Mouse (Mus musculus) frontal cortex, postnatal 14 days (tissue): Measurements from ENCODE around the gene Ick.
A peak's percentile ranks its signal among the peaks of the same experiment; 100 is the strongest.

Source experiments
- DNase-seq, 2 experiments: peaks; one replicate each; pipeline ENCODE4 v3.0.0; 2022; ENCODE audit warnings: low spot score in 2 of 2

Ick gene

DNA sequence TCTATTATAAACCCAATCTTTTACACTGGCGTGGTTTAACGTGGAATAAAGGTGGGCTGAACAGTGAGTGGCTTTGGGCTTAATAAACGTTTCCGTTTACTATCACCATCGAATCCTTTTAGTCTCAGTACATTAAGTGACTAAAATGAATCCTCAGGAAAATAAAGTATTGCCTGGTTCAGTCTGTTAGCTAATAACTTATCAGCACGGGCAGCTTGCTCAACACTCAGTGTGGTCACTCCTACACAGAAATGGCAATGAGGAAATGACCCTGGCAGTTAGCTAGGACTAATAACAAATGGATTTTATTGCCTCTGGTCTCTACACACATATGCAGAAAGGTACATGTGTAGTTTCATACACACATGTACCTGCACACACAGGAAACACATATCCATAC lies 4.0 kb upstream of the Ick start:
- DNase-seq, result no peak

DNA sequence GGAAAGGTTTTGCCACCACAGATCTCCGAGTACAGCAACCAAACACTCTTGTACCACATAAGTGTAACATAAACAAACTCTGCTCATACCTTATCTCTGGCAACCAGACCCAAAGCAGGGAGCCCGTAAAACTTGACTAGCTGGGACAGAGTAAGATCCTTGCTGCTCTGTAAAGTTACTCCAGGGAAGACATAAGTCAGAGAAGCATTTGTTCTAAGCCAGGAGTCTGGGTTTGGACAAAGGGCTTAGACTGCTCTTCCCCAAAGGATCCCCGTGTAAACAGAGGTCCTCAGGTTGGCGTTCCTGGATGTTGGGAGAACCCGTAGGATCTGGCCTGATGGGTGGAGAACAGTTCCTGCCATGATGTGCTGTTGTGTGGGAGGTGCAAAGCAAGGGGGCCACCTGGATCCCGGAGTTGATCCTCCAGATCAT lies 3.5 kb upstream of the Ick start:
- DNase-seq, result no peak

DNA sequence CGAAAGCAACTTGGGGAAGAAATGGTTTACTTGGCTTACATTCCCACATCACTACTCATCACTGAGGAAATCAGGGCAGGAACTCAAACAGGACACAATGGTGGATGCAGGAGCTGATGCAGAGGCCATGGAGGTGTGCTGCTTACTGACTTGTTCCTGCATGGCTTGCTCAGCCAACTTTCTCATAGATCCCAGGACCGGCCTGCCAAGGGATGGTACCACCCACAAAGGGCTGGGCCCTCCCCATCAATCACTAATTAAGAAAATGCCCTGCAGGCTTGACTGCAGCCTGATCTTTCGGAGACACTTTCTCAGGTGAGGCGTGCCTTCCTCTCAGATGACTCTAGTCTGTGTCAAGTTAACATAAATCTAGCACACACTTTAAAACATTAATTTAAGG lies 2.2 kb upstream of the Ick start:
- DNase-seq, result no peak

DNA sequence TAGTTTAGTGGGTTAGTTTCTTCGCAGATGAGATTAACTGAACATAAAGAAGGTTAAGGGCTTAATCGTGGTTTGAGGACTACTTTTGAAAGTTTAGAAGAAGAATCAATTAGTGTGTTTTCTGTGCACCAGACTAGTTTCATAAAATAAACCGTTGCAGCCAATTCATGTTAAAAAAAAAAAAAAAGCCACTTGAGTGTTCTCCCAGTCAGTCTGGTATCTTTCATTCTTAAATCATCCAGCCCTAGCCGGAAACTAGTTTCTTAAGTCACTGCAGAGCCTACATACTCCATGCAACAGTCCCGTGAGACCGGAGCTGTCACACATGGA lies 1.4 kb upstream of the Ick start:
- DNase-seq, result no peak

- DNase-seq, result peak; percentile 66 to 70
Measured at GRCm38 (mm10) chr9:78107912-78108795, 838 bp upstream of the Ick start.

DNA sequence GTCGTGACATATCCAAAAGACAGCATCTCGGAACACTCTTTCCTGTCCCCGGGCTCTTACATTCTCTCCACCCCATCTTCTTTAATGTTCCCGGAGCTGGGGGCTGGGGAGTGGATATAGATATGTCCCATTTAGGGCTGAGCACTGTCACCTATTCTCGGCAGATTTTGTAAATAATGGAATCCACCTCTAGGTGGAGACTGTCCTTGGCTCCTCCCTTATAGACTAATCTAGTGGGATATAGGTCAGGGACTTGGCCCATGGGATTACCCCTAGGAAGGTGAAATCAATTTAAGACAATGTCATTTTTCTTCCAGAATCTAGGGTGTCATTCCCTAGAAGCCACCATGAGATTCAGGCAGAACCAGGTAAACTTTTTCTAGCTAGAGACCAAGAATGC lies 664 bp downstream of the Ick start:
- DNase-seq, result no peak

DNA sequence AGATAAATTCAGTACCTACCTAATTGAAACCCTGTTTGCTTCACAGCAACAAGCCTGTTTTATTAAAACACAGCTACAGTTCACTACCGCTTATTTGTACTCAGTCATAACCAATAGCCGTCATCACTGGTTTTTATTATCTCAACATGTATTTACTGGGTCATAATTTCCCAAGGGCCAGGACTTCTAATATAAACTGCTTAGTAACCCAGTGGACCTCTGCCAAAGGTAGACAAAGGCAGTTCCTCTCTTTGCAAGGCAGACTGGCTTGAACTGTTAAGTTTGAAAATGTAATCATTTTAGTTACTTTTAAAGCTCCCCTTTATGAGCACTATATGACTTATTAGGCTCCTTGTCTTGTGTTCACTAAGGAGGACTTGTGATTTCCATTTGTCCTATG lies 2.5 kb downstream of the Ick start:
- no peak for DNase-seq

DNA sequence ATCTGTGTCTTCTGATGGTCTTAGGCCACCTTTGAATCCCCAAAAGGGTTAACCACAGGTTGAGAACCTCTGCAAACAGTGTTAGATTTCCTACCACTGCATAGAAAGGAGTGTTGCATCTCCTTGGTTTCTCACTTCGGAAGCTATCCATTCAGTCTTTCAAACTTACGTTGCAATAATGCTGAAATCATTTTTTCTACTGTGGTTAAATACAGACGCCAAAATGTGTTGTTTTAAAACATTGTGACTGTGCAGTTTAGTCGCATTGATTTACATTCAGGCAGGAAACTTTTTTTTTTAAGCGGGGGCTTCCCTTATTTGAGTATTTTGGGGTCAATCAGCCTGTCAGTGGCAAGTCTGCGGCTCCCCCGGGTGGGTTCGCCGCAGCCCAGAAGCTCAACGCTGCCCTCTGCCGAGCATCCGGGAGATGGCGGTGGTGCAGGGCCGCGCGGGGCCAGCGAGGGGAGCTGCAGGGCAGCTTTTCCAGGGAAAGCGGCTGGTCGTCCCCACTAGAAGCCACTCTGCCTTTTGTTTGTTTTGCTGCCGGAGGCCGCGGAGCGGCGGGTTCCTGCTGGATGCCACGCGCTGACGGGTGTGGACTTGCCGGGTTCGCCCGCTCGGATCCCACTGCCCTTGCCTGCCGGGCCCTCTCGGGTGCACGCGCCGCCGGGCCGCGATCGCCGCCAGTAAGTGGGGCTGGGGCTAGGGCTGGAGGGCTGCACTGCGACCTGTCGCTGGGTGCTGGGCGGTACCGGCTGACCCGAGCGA lies 4.0 kb downstream of the Ick start:
- peak; percentile 84 to 92 for DNase-seq

GRCm38 (mm10) chr9:78113538-78113885 lies 4.5 kb downstream of the Ick start:
- no peak for DNase-seq

DNA sequence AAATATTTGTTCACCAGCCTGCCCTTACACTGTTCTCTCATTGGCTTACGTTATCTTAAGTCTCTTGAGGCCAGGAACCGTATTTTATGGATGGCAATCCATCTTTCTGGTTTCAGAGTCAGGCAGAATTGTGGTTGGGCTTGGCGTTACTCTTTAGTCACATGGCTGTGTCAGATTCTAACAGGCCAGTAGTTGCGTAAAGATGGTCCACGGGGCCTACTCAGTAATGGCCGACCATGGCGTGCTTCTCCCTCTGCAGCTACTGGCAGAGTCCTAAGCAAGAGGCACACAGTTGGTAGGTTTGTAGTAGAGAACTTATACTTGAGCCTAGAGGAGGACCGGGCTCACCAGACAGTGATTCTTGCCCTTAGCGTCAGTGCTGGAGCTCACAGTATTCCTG lies 6.8 kb downstream of the Ick start:
- no peak for DNase-seq

GRCm38 (mm10) chr9:78117690-78118089 lies 8.7 kb downstream of the Ick start:
- no peak for DNase-seq

GRCm38 (mm10) chr9:78121358-78121757 lies 12.4 kb downstream of the Ick start:
- DNase-seq, result no peak

- DNase-seq, result no peak
Measured at GRCm38 (mm10) chr9:78121985-78122384, 13.0 kb downstream of the Ick start.

GRCm38 (mm10) chr9:78122939-78123712 lies 14.1 kb downstream of the Ick start:
- DNase-seq, result no peak

- no peak for DNase-seq
Measured at GRCm38 (mm10) chr9:78124297-78124696, 15.3 kb downstream of the Ick start.

GRCm38 (mm10) chr9:78126007-78126406 lies 17.0 kb downstream of the Ick start:
- no peak for DNase-seq

GRCm38 (mm10) chr9:78126643-78127042 lies 17.7 kb downstream of the Ick start:
- no peak for DNase-seq

GRCm38 (mm10) chr9:78135658-78136057 lies 26.7 kb downstream of the Ick start:
- DNase-seq, result no peak

DNA sequence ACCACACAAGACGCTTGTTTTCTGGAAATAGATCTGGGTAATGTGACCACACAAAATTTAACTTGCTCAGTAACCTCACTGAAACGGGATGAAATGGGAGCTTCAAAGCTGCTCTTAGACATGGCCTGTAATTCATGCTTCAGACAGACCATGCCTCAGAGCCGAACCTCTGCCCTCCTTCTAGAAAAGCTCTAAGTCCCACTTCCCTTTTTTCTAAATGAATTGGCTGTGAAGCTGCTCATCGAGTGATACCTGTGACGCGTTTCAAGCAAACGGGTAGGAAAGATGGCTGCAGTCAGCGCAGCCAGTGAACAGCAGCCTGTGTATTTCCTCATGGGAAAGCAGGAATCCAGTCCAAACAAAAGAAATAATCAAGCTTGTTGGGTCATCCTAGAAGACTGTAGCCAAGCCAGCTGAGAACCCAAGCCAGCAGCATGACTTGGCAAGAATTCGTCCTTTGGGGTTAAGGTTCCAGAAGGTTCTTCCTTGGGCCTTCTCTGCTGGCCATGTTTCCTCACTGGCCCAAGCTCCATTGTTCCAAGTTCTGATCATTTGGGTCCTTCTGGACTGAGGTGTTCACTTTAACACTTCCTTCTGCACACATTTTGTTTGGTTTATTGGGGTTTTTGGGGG lies 29.2 kb downstream of the Ick start:
- no peak for DNase-seq

- no peak for DNase-seq
Measured at GRCm38 (mm10) chr9:78139463-78139862, 30.5 kb downstream of the Ick start.

- DNase-seq, result peak in 1 of 2 experiments; percentile 28
Measured at GRCm38 (mm10) chr9:78146099-78146498, 37.1 kb downstream of the Ick start.

GRCm38 (mm10) chr9:78146627-78147026 lies 37.6 kb downstream of the Ick start:
- no peak for DNase-seq
